Mouse (Mus musculus): ENCODE measurements around the gene Polr2b. TPM values are rescaled to one million over a fixed set of nuclear protein-coding genes. Genes with fewer than 3 reads are reported as not detected.
A peak's percentile ranks its signal among the peaks of the same experiment; 100 is the strongest.

Gene Polr2b
- polyA plus RNA-seq, 1 experiment from 2014 or later = 65.1 TPM

GRCm38 (mm10) chr5:77381686-77382085, 71.7 kb downstream of the Polr2b start:
- Histone ChIP-seq H3K9ac (no peak overlapping the region), H3K4me2 (no peak overlapping the region), H3K4me3 (no peak overlapping the region), H3K36me3 (no peaks in the 10 kb centered on the region), H3K4me1 (peaks cover 13% of the 10 kb centered on the region; the same call in 1 of the 2 replicates), H3K27ac (no peak overlapping the region), H3K9me3 (no peaks in the 10 kb centered on the region), H3K27me3 (no peaks in the 10 kb centered on the region)
- 90% methylated on average over 5 of the region's 5 CpGs for WGBS
- ATAC-seq (ENCODE audit: borderline replicate concordance, extremely low read depth, low FRiP score, low TSS enrichment) = no peak

GRCm38 (mm10) chr5:77383799-77384554, 74.0 kb downstream of the Polr2b start:
- no peak for ATAC-seq (ENCODE audit: borderline replicate concordance, extremely low read depth, low FRiP score, low TSS enrichment)
- Histone ChIP-seq H3K4me2 (peak overlapping the region; percentile 30), H3K4me3 (no peak overlapping the region), H3K4me1 (peaks cover 23% of the 10 kb centered on the region), H3K9me3 (no peaks in the 10 kb centered on the region), H3K27me3 (no peaks in the 10 kb centered on the region), H3K36me3 (no peaks in the 10 kb centered on the region), H3K27ac (peak overlapping the region; percentile 46), H3K9ac (no peak overlapping the region)
- WGBS = 70% methylated on average over 5 of the region's 5 CpGs

GRCm38 (mm10) chr5:77384724-77385123, 74.8 kb downstream of the Polr2b start:
- WGBS = 55% methylated on average over 9 of the region's 9 CpGs

GRCm38 (mm10) chr5:77385221-77385620, 75.3 kb downstream of the Polr2b start:
- Histone ChIP-seq H3K27ac (peak overlapping the region; percentile 46; the same call in 1 of the 2 replicates), H3K4me1 (peaks cover 23% of the 10 kb centered on the region), H3K27me3 (no peaks in the 10 kb centered on the region), H3K4me2 (no peak overlapping the region), H3K9me3 (no peaks in the 10 kb centered on the region), H3K9ac (no peak overlapping the region), H3K36me3 (no peaks in the 10 kb centered on the region), H3K4me3 (no peak overlapping the region)
- no peak for ATAC-seq (ENCODE audit: borderline replicate concordance, extremely low read depth, low FRiP score, low TSS enrichment)
- 71% methylated on average over 5 of the region's 5 CpGs for WGBS

More at GRCm38 (mm10) chr5:77384724-77385123, 74.8 kb downstream of the Polr2b start:
- no peak for ATAC-seq (ENCODE audit: borderline replicate concordance, extremely low read depth, low FRiP score, low TSS enrichment)
- Histone ChIP-seq H3K4me1 (peaks cover 23% of the 10 kb centered on the region), H3K36me3 (no peaks in the 10 kb centered on the region), H3K9ac (no peak overlapping the region), H3K4me2 (peak overlapping the region; percentile 30), H3K4me3 (no peak overlapping the region), H3K27me3 (no peaks in the 10 kb centered on the region), H3K9me3 (no peaks in the 10 kb centered on the region), H3K27ac (peak overlapping the region; percentile 46)

GRCm38 (mm10) chr5:77385900-77386595, 76.1 kb downstream of the Polr2b start:
- Histone ChIP-seq H3K4me1 (peaks cover 23% of the 10 kb centered on the region), H3K27ac (no peak overlapping the region), H3K36me3 (no peaks in the 10 kb centered on the region), H3K9me3 (no peaks in the 10 kb centered on the region), H3K27me3 (no peaks in the 10 kb centered on the region), H3K4me2 (no peak overlapping the region), H3K4me3 (no peak overlapping the region), H3K9ac (no peak overlapping the region)
- WGBS = 57% methylated on average over 6 of the region's 6 CpGs
- ATAC-seq (ENCODE audit: borderline replicate concordance, extremely low read depth, low FRiP score, low TSS enrichment) = no peak

GRCm38 (mm10) chr5:77386596-77387413, 76.9 kb downstream of the Polr2b start:
- 52% methylated on average over 10 of the region's 10 CpGs for WGBS
- Histone ChIP-seq H3K4me2 (no peak overlapping the region), H3K4me3 (no peak overlapping the region), H3K36me3 (no peaks in the 10 kb centered on the region), H3K27ac (no peak overlapping the region), H3K4me1 (peaks cover 23% of the 10 kb centered on the region), H3K27me3 (no peaks in the 10 kb centered on the region), H3K9me3 (no peaks in the 10 kb centered on the region), H3K9ac (no peak overlapping the region)
- ATAC-seq (ENCODE audit: borderline replicate concordance, extremely low read depth, low FRiP score, low TSS enrichment) = no peak

- Histone ChIP-seq H3K9ac (no peak overlapping the region), H3K27me3 (no peaks in the 10 kb centered on the region), H3K9me3 (no peaks in the 10 kb centered on the region), H3K27ac (no peak overlapping the region; the same call in 1 of the 2 replicates), H3K4me1 (peaks cover 23% of the 10 kb centered on the region), H3K4me3 (no peak overlapping the region), H3K4me2 (no peak overlapping the region), H3K36me3 (no peaks in the 10 kb centered on the region)
- 57% methylated on average over 8 of the region's 8 CpGs for WGBS
- no peak for ATAC-seq (ENCODE audit: borderline replicate concordance, extremely low read depth, low FRiP score, low TSS enrichment)
Observed at GRCm38 (mm10) chr5:77387414-77387704, 77.4 kb downstream of the Polr2b start.

GRCm38 (mm10) chr5:77388359-77388758, 78.4 kb downstream of the Polr2b start:
- Histone ChIP-seq H3K36me3 (no peaks in the 10 kb centered on the region), H3K9me3 (no peaks in the 10 kb centered on the region), H3K4me1 (peaks cover 23% of the 10 kb centered on the region), H3K4me2 (no peak overlapping the region), H3K4me3 (no peak overlapping the region), H3K27ac (no peak overlapping the region), H3K9ac (no peak overlapping the region), H3K27me3 (no peaks in the 10 kb centered on the region)
- 76% methylated on average over 6 of the region's 6 CpGs for WGBS
- no peak for ATAC-seq (ENCODE audit: borderline replicate concordance, extremely low read depth, low FRiP score, low TSS enrichment)

- 67% methylated on average over 2 of the region's 2 CpGs for WGBS
- Histone ChIP-seq H3K27ac (no peak overlapping the region), H3K27me3 (no peaks in the 10 kb centered on the region), H3K9ac (no peak overlapping the region), H3K36me3 (no peaks in the 10 kb centered on the region), H3K4me3 (no peak overlapping the region), H3K4me1 (peaks cover 15% of the 10 kb centered on the region), H3K9me3 (no peaks in the 10 kb centered on the region), H3K4me2 (no peak overlapping the region)
- ATAC-seq (ENCODE audit: borderline replicate concordance, extremely low read depth, low FRiP score, low TSS enrichment) = no peak
Observed at GRCm38 (mm10) chr5:77390272-77390671, 80.3 kb downstream of the Polr2b start.

GRCm38 (mm10) chr5:77393094-77393619, 83.2 kb downstream of the Polr2b start:
- H3K36me3 ChIP-seq = no peaks in the 10 kb centered on the region
- H3K27ac ChIP-seq = no peak overlapping the region

GRCm38 (mm10) chr5:77393990-77394618, 84.2 kb downstream of the Polr2b start:
- H3K4me3 ChIP-seq = no peak overlapping the region
- no peaks in the 10 kb centered on the region for H3K9me3 ChIP-seq
- ATAC-seq (ENCODE audit: borderline replicate concordance, extremely low read depth, low FRiP score, low TSS enrichment) = no peak
- no peak overlapping the region for H3K27ac ChIP-seq
- no peaks in the 10 kb centered on the region for H3K36me3 ChIP-seq
- WGBS = 60% methylated on average over 9 of the region's 9 CpGs
- no peak overlapping the region for H3K9ac ChIP-seq
- no peak overlapping the region for H3K4me2 ChIP-seq
- peaks cover 27% of the 10 kb centered on the region for H3K4me1 ChIP-seq
- H3K27me3 ChIP-seq = no peaks in the 10 kb centered on the region

More at GRCm38 (mm10) chr5:77393094-77393619, 83.2 kb downstream of the Polr2b start:
- H3K9me3 ChIP-seq = no peaks in the 10 kb centered on the region
- H3K4me3 ChIP-seq = no peak overlapping the region
- 80% methylated on average over 10 of the region's 10 CpGs for WGBS
- peaks cover 20% of the 10 kb centered on the region for H3K4me1 ChIP-seq
- no peak overlapping the region for H3K9ac ChIP-seq
- H3K27me3 ChIP-seq = no peaks in the 10 kb centered on the region
- ATAC-seq (ENCODE audit: borderline replicate concordance, extremely low read depth, low FRiP score, low TSS enrichment) = no peak
- H3K4me2 ChIP-seq = no peak overlapping the region

Measured in lung, embryonic 15.5 days (tissue).